Mouse (Mus musculus) kidney, adult 10 weeks (tissue): ENCODE data around the gene Kiss1. TPM values are rescaled to one million over a fixed set of nuclear protein-coding genes. Genes with fewer than 3 reads are reported as not detected.

ENCODE experiments used
- polyA plus RNA-seq: library from polyadenylated mRNA; stranded (reverse); fragments of 350-450 nt; fragmentation: Illumina TruSeq; extraction: RNeasy Lipid Tissue Mini Kit (QIAGEN cat#74804); gene quantifications from one replicate; pipeline ENCODE4 v1.2.3, GENCODE M21; 2014; ENCODE audit warnings: low read depth, low replicate concordance

Kiss1 gene
- not detected for polyA plus RNA-seq

GRCm38 (mm10) chr1:133321267-133321925, at the start of gene Kiss1:
Kiss1 (plus strand) TSS chr1:133321875.

GRCm38 (mm10) chr1:133309652-133310267, 11.9 kb upstream of the Kiss1 start, which contains the start of gene Golt1a:
Golt1a (plus strand) TSS chr1:133309800.

DNA sequence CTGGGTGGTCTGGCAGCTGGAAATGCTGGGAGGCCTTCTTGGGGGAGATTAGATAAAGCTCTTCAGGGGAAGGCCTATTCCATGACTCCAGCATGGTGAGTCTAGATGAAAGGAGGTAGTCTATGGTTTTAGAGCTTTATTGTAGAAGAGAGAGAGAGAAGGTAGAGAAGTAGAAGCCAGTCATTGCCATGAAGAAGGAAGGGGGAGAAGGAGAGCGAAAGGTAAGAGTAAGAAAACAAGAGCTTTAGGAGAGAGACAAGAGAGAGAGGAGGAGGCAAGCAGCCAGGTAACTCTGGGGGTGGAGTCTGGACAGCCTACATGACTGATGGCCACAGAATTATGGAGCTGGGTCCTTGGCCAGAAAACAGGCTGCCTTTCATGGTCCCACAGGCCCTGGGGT, 28.5 kb downstream of the Kiss1 start, which contains the start of gene Ren1:
TSS of gene Ren1 (plus strand) at position 301 of the 400 bp plus-strand sequence.

DNA sequence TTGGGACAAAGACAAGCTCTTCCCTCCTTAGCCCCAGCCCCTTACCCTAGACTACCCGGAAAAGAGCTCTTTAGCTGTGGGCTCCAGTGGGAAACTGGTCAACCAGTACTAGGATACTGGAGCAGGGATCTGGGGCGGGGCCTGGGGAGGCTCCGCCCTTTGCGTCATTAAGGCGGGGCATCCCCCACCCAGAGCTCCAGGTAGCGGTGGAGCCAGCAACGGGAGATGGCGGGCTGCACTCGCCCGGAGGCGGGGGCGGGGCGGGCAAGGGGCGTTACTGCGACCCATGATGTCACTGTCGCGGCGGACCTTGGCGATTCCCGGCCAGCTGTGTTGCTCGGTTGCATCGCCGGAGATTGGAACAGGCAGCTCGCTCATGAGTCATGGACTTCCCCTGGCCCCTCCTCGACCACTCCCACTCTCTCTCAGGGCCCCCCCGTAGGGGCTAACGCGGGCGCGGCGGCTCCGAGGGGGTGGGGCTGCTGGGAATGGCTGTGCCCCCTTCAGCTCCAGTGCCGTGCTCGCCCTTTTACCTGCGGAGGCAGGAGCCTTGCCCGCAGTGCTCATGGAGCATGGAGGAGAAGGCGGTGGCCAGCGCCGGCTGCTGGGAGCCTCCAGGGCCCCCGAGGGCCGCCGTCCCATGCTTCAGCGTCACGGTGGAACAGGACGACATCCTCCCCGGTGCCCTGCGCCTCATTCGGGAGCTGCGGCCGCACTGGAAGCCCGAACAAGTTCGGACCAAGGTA, 41.8 kb downstream of the Kiss1 start, which contains the start of gene Etnk2:
TSS of gene Etnk2 (plus strand) at position 297 of the 746 bp plus-strand sequence.

Other genes starting within 250 kb of the Kiss1 start
- 74.5 TPM for gene Ppp1r15b, start 190.7 kb upstream of the Kiss1 start, polyA plus RNA-seq
- gene Plekha6, start 157.7 kb upstream of the Kiss1 start, polyA plus RNA-seq = 18.7 TPM
- 3.4 TPM for gene Golt1a, start 12.1 kb upstream of the Kiss1 start, polyA plus RNA-seq
- gene Ren1, start 28.6 kb downstream of the Kiss1 start, polyA plus RNA-seq = 2.1 TPM
- 2.6 TPM for gene Etnk2, start 41.7 kb downstream of the Kiss1 start, polyA plus RNA-seq
- 2.2 TPM for gene Sox13, start 102.5 kb downstream of the Kiss1 start, polyA plus RNA-seq